Mouse (Mus musculus): ENCODE data around the gene Bmp2k. TPM values are rescaled to one million over a fixed set of nuclear protein-coding genes. Genes with fewer than 3 reads are reported as not detected.
A peak's percentile ranks its signal among the peaks of the same experiment; 100 is the strongest.

Gene Bmp2k
- total RNA-seq, 2 experiments from 2014 or later = 22.3 to 24.7 TPM

- DNase-seq = no peak
Measured at GRCm38 (mm10) chr5:96972474-96973130, 24.9 kb upstream of the Bmp2k start.

DNA sequence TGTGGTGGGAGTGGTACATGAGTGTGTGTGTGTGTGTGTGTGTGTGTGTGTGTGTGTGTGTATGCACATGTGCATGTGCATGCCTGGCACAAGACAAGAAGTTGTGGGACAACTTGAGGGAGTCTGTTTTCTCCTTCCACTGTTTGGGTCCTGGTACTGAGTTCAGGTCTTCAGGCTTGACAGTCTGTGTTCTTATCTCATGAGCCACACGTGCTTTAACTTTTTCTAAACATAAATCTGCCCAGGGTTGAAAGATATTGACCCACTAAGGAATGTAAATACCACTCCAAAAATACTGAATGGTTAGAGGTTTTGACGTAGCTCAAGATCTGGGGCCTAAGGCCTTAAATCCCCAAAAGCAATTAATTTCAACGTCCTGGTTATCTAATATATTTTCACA is 23.8 kb upstream of the Bmp2k start:
- no peak for DNase-seq

DNA sequence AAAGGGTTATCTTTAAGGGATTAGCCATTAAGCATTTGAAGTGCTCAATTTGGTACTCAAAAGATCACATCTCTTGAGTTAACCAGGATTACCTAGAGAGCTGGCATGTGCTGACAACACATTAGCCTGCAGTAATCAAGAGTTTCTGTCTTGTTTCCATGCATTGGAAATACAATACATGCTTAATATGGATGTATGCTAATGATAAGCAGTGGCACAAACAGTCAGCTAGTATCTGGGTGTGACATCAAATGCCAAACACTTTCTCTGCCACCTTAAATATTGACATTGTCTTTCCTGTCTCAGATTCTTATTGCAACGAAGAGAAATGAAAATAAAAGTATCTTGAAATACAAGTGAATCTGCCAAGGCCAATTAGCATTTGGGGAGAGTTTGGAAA is 22.8 kb upstream of the Bmp2k start:
- DNase-seq = no peak

DNA sequence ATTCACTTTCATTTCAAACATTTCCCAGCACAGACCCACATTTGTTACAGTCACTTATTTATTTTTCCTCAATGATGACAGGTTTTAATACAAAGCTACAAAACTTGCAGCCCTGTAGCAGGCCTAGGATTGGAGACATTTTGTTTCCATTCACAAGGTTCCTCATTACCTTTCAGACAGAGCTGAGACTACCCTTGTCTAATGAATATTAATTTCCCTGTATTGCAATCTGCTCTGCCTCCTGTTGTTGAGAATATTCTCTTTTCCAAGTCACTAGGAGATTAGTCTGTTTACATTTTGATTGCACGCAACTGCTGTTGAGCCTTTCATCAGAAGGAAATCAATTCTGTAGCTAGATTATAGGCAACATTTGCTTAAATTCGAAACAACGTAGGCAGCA is 22.4 kb upstream of the Bmp2k start:
- no peak for DNase-seq

DNA sequence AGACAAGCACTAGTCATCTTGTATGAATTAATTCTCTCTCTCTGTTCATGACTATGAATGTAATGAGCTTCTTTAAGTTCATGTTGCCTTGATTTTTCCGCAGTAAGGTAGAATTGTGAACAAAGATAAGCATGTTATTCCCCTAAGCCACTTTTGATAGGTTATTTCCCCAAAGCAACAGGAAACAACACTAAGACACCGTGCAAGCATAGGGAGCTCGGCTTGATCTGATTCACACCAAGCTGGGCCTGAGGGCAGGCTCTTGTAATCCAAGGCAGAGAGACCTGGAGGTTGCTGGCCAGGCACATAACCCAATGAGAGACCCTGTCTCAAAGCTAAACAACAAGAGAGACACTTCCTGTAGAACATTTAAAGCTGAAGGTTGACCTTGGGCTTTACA is 21.3 kb upstream of the Bmp2k start:
- no peak for DNase-seq

- no peak for DNase-seq
Measured at GRCm38 (mm10) chr5:96979296-96980007, 18.0 kb upstream of the Bmp2k start.

GRCm38 (mm10) chr5:96980008-96980634 is 17.4 kb upstream of the Bmp2k start:
- DNase-seq = no peak

DNA sequence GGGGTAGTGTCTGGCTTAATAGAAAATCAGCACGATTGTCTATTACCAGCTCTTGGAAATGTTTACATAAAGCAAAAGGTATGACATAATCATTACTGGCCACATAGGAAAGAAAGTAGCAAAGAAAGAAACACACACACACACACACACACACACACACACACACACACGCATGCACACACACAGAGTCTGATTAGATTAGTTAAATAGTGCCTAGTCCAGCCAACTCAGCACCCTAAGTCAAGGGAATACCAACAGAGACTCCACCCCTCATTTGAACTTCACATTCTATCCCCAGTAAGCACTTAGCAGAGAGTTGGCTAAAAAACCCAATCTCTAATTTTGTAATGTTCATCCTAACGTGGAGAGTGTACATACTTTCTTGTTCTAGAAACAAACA is 15.5 kb upstream of the Bmp2k start:
- no peak for DNase-seq

- DNase-seq = peak; percentile 33
Measured at GRCm38 (mm10) chr5:96983142-96983541, 14.3 kb upstream of the Bmp2k start.

- no peak for DNase-seq
Measured at GRCm38 (mm10) chr5:96986850-96987249, 10.6 kb upstream of the Bmp2k start.

GRCm38 (mm10) chr5:96988880-96989279 is 8.6 kb upstream of the Bmp2k start:
- no peak for DNase-seq

- DNase-seq = no peak
Measured at GRCm38 (mm10) chr5:96991156-96991555, 6.3 kb upstream of the Bmp2k start.

GRCm38 (mm10) chr5:96992651-96993050 is 4.8 kb upstream of the Bmp2k start:
- no peak for DNase-seq

GRCm38 (mm10) chr5:96993057-96993456 is 4.4 kb upstream of the Bmp2k start:
- no peak for DNase-seq

- peak; percentile 45 for DNase-seq
Measured at GRCm38 (mm10) chr5:96995791-96996190, 1.7 kb upstream of the Bmp2k start.

DNA sequence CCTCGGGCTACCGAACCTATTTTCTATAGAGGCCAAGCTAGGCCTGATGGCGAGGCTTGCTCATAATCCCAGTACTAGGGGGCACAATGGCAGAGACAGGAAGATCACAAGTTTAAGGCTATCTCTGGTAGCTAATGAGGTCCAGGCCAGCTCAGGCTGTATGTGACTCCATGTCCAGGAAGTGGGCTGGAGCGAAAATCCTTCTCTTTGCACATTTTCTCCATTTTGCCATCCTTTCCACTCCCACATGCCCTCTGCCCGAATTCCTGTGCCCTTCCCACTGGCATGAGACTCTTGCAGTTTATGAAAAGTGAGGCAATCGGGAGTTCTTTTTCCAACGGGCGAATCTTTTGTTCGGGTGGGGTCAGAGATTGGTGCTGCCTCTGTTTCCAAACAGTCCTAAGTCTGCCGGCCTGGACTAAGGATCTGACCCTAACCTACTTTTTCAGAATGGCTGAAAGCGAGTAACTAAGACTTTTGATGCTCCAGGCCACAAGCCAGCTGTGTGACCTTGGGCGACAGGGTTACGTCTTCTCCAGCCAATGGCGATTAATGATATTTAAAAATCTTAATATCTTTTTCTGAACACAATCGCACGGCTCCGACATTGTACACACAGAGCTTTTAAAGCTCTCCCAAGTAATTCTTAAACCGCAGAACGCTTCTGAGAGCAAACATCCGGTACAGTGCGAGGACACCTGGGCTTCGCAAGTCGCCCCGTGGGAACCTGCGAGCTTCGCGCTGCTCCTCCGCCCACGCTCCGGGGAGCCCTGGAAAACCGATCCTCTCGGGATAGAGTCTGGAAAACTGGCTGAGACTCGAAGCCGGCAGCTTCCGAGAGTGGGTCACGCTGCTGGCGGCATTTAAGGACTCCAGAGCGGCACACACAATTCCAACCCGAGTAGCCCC is 834 bp upstream of the Bmp2k start:
- DNase-seq = peak; percentile 66

GRCm38 (mm10) chr5:96997802-96998565 is 495 bp downstream of the Bmp2k start:
- peak; percentile 62 for DNase-seq

DNA sequence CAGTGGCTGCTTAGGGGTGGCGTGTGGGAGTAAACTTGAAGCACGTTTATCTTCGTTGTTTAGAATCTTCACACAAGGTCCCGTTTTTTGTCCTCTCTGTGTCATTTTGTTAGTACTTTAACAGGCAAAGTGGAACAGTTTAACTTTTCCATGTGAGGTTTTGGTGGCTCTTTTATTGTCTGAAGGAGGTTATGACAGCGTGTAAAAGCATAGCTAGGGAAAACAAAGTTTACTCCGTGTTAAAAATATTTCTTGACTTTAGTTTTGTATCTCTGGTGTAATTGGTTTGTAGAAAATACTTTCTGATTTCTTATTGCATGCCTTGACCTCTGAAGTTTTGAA is 1.0 kb downstream of the Bmp2k start:
- no peak for DNase-seq

DNA sequence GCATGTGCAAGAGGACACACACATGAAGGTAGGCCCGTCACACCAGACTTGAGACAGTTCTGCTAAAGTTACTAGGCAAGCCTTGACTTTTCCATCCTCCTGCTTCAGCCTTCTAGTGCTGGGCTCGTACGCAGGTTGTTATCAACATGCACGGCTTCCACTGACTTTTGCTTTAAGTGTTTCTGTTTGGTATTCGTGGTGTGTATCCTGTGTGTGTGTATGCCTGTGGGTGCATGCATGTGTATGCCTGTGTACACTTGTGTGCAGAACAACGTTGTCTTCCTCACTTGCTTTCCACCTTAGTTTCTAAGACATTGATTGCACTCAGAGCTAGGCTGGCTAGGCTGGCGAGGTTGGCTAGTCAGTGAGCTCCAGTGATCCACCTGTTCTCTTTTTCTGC is 2.1 kb downstream of the Bmp2k start:
- no peak for DNase-seq

- no peak for DNase-seq
Measured at GRCm38 (mm10) chr5:97000524-97000923, 3.0 kb downstream of the Bmp2k start.

- DNase-seq = no peak
Measured at GRCm38 (mm10) chr5:97001153-97001552, 3.7 kb downstream of the Bmp2k start.

- DNase-seq = no peak
Measured at GRCm38 (mm10) chr5:97001571-97001970, 4.1 kb downstream of the Bmp2k start.
